8 mouse cellular contexts compared by ENCODE assay signal in the genomic region with DNA sequence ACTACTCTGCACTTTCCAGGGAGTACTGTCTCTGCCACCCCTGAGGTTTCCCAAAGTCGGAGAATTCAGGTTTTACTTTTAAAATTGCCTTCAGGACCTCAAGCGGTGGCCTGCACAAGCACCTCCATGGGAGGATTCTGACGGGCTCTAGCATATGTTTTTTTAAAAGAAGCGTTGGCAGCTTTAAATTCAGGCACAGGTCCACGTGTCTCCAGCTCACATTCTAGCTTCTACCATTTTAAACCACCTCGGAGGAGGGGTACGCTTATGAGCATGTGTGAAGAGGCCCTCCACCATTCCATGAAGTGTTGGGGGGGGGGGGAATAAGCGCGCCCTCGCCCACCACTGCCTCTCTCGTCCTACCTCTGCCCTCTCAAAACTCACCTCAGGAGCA. TPM values are rescaled to one million over a fixed set of nuclear protein-coding genes. Genes with fewer than 3 reads are reported as not detected.
DNase-seq lines count a peak whose midpoint lies in the region; ATAC-seq and TF ChIP-seq lines count a peak whose summit lies in the region.

No protein-coding gene starts in this region.

- no peak for DNase-seq in heart, embryonic 10.5 days (ENCODE audit: low spot score)
- no peak for DNase-seq in heart, adult 11 months
- peak; percentile 33 for DNase-seq in thymus, adult 2 months
- no peak for DNase-seq in thymus, postnatal 14 days
- peak; percentile 79 for DNase-seq in forebrain, postnatal 0 days
- DNase-seq in left cerebral cortex, postnatal 25 days (ENCODE audit: low spot score in 2 of 2) = peak; percentile 68 to 87
- DNase-seq in cerebellum, postnatal 4 days (ENCODE audit: low spot score in 2 of 2) = no peak

- 3% methylated on average over 11 of the region's 11 CpGs for WGBS in heart, embryonic 10.5 days
- 0% methylated on average over 11 of the region's 11 CpGs for WGBS in thymus, adult 2 months
- under 1% methylated on average over 11 of the region's 11 CpGs for WGBS in forebrain, postnatal 0 days
- WGBS in neural tube, embryonic 13.5 days = under 1% methylated on average over 11 of the region's 11 CpGs

- TF ChIP-seq POLR2A in thymus, adult 2 months (IDR thresholded peaks at IDR 0.05; ENCODE audit: control insufficient read depth, extremely low read depth, insufficient read depth, low read length, poor library complexity) = no peak

- intact Hi-C loops in left cerebral cortex, postnatal 25 days (cut with DNase I) = loop anchor here (1.0 to 5.0 kb wide), 4 partner anchors 14 to 147 kb away; partner anchors contain the start of genes B230307C23Rik, C2cd2 and Zbtb21

- H3K9me3 ChIP-seq in heart, embryonic 10.5 days = no peaks in the 10 kb centered on the region
- no peaks in the 10 kb centered on the region for H3K9me3 ChIP-seq in forebrain, postnatal 0 days (ENCODE audit: low read length)
- H3K9me3 ChIP-seq in neural tube, embryonic 13.5 days = no peaks in the 10 kb centered on the region

- H3K27ac ChIP-seq in heart, embryonic 10.5 days = peak overlapping the region; percentile 100
- peak overlapping the region; percentile 60 for H3K27ac ChIP-seq in thymus, adult 2 months (ENCODE audit: control insufficient read depth, insufficient read depth, low read length)
- H3K27ac ChIP-seq in forebrain, postnatal 0 days (ENCODE audit: low read depth, low read length) = peak overlapping the region; percentile 99
- H3K27ac ChIP-seq in neural tube, embryonic 13.5 days (replicated peaks) = peak overlapping the region; percentile 99

- no peaks in the 10 kb centered on the region for H3K27me3 ChIP-seq in heart, embryonic 10.5 days (ENCODE audit: insufficient read depth, poor library complexity, severe bottlenecking)
- no peaks in the 10 kb centered on the region for H3K27me3 ChIP-seq in thymus, adult 2 months (ENCODE audit: control insufficient read depth, insufficient read depth, low read length)
- no peaks in the 10 kb centered on the region for H3K27me3 ChIP-seq in forebrain, postnatal 0 days (ENCODE audit: insufficient read depth, low read length)
- no peaks in the 10 kb centered on the region for H3K27me3 ChIP-seq in neural tube, embryonic 13.5 days

- H3K4me2 ChIP-seq in forebrain, postnatal 0 days (ENCODE audit: low read depth) = peak overlapping the region; percentile 62
- peak overlapping the region; percentile 76 for H3K4me2 ChIP-seq in neural tube, embryonic 13.5 days

- H3K4me1 ChIP-seq in heart, embryonic 10.5 days = peaks cover 26% of the 10 kb centered on the region
- H3K4me1 ChIP-seq in thymus, adult 2 months (replicated peaks; ENCODE audit: control insufficient read depth, insufficient read depth, low read length) = peaks cover 7% of the 10 kb centered on the region; the same call in 1 of the 2 replicates
- peaks cover 10% of the 10 kb centered on the region; the same call in 1 of the 2 replicates for H3K4me1 ChIP-seq in forebrain, postnatal 0 days (ENCODE audit: insufficient read depth)
- H3K4me1 ChIP-seq in neural tube, embryonic 13.5 days (replicated peaks) = peaks cover 31% of the 10 kb centered on the region

- H3K4me3 ChIP-seq in heart, embryonic 10.5 days = peak overlapping the region; percentile 93
- peak overlapping the region; percentile 84 for H3K4me3 ChIP-seq in thymus, adult 2 months (ENCODE audit: control insufficient read depth, insufficient read depth, low read length)
- peak overlapping the region; percentile 76 for H3K4me3 ChIP-seq in forebrain, postnatal 0 days (ENCODE audit: low read depth, low read length)
- peak overlapping the region; percentile 92 for H3K4me3 ChIP-seq in neural tube, embryonic 13.5 days

- peaks cover 12% of the 10 kb centered on the region for H3K36me3 ChIP-seq in heart, embryonic 10.5 days
- no peaks in the 10 kb centered on the region for H3K36me3 ChIP-seq in thymus, adult 2 months (ENCODE audit: control insufficient read depth, insufficient read depth, low read length)
- peaks cover 9% of the 10 kb centered on the region; the same call in 1 of the 2 replicates for H3K36me3 ChIP-seq in forebrain, postnatal 0 days (ENCODE audit: insufficient read depth)
- H3K36me3 ChIP-seq in neural tube, embryonic 13.5 days = no peaks in the 10 kb centered on the region

- peak; percentile 81 for ATAC-seq in forebrain, postnatal 0 days
- ATAC-seq in neural tube, embryonic 13.5 days (ENCODE audit: low read depth) = peak; percentile 64

- TF ChIP-seq CTCF in thymus, adult 2 months (IDR thresholded peaks at IDR 0.05; ENCODE audit: borderline replicate concordance, control insufficient read depth, extremely low read depth, insufficient read depth, low read length, poor library complexity) = peak; percentile 28; the same call in 1 of the 2 replicates
- no peak for TF ChIP-seq CTCF in forebrain, postnatal 0 days (IDR thresholded peaks at IDR 0.05; ENCODE audit: low read depth)

- peak overlapping the region; percentile 80 for H3K9ac ChIP-seq in forebrain, postnatal 0 days
- peak overlapping the region; percentile 98 for H3K9ac ChIP-seq in neural tube, embryonic 13.5 days

RNA-seq across cellular contexts. Expression of gene Prdm15, which starts 1.0 kb away (rescaled TPM):
- polyA plus RNA-seq in heart, embryonic 10.5 days (2016; fragmentation: Nextera tagmentation; extraction: Ambion mirVana) = 9.7 and 9.8 TPM in 2 replicates
- 37.9 and 44.0 TPM in 2 replicates for polyA plus RNA-seq in thymus, adult 2 months (2012; rRNA removed)
- 14.8 and 18.3 TPM in 2 replicates for total RNA-seq in forebrain, postnatal 0 days (2014; rRNA removed)
- polyA plus RNA-seq in forebrain, postnatal 0 days (2015; fragmentation: Nextera tagmentation; extraction: Ambion mirVana) = 2.6 and 4.2 TPM in 2 replicates
- 10 to 100 TPM; 20.0 to 24.6 TPM for total RNA-seq in left cerebral cortex, postnatal 25 days (2021)
- 11.1 and 11.3 TPM in 2 replicates for polyA plus RNA-seq in neural tube, embryonic 13.5 days (2015; fragmentation: Nextera tagmentation; extraction: Ambion mirVana)

Comparison
In these comparisons a context has a peak if more than half of its experiments do, and no peak if none do; other contexts are left out.
1. DNase-seq: peak in thymus, adult 2 months (single experiment), forebrain, postnatal 0 days (single experiment) and left cerebral cortex, postnatal 25 days (2 of 2); none in heart, embryonic 10.5 days (single experiment), heart, adult 11 months (single experiment), thymus, postnatal 14 days (single experiment) and cerebellum, postnatal 4 days (0 of 2).
2. Peak in every context shown above with its lines, with median percentiles within 50 percentile points of each other: H3K27ac ChIP-seq and H3K4me3 ChIP-seq.